Mouse (Mus musculus) frontal cortex, postnatal 14 days (tissue): ENCODE measurements at regions not wholly inside any gene's neighbourhood (a gene's known extent, or its start where the extent isn't known, plus 50 kb on each side); places are given as distances from the start of the nearest gene placed in this dataset.

Source experiments
- DNase-seq, 2 experiments: peaks; one replicate each; pipeline ENCODE4 v3.0.0; 2022; ENCODE audit warnings: low spot score in 2 of 2

DNA sequence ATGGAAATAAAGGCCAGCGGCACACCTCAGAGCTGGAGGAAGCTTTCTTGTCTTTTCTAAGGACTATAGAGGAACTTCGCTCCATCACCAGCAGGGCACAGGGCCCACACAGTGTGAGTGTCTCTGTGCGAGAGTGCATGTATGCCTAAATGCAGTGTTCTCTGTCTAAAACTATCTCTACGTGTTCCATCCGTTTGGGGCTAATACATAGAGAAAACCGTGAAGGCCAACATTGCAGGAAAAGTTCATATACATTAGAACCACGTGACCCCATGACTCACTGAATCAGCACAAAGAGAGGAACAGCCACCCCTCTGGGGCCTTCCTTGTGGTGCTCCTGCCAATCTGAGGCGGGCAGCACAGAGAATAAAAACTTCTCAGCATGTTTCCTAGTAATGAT is 431.4 kb upstream of the Mctp2 start:
- no peak for DNase-seq

- DNase-seq, result no peak
These were observed 432.0 kb upstream of the Mctp2 start for GRCm38 (mm10) chr7:72738324-72738944.

DNA sequence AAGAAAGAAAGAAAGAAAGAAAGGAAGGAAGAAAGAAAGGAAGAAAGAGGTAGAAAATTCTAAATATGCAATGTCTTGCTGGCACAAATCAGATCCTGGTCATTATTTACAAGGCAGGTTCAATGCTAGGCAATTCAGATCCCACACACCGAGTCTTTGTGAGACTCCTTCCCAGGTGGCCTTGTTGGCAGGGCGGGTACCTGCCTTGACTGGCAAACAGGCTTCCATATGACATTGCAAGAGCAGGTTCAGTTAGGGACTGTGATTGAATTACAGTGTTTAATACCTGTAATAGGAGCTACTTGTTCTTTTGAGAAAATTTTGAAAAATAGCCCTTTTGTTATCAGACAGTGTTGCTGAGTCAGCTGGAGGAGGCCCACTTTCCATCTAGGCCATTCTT is 436.0 kb upstream of the Mctp2 start:
- DNase-seq, result no peak

- no peak for DNase-seq
These were observed 445.1 kb upstream of the Mctp2 start for GRCm38 (mm10) chr7:72751501-72751917.

DNA sequence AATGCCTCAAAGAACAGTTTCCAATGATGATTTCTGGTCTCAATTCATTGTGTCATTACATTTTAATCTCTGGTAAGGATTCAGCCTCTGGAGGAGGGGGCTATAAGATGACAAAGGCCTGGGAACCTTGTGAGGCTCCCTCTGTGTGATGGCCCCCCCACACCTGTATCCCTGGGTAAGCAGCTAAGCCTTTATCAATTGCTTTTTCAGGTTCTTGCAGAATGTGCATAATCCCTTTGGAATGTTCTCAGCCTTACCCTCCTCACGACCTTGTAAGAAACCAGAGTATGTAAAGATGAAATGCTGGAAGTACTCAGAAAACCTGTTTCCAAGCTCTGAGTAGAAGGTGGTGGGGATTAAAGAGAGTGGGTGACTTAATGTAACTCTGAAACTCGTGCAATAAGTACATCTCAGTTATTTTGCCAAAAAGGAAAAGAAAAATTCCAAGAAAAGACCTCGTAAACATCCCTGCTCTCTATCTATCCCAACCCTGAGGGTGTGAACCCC is 446.7 kb upstream of the Mctp2 start:
- no peak for DNase-seq

DNA sequence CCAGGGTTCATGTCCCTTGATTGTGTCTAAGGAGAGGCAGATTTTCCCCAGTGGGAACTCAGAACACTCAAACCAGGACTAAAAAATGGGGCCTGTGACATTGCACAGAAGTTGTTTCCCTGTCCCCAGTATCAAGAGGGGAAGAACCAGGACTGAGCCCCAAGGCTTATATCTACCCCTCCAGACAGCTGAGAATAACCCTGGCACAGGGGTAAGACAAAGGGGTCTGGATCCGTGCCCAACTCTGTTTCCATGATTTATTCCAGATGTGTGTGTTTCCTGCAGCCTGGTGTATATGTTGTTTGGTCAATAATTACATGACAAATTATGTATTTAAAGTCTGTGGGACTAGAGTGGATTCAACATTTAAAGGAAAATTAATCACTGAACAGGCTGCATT is 456.3 kb upstream of the Mctp2 start:
- no peak for DNase-seq

DNA sequence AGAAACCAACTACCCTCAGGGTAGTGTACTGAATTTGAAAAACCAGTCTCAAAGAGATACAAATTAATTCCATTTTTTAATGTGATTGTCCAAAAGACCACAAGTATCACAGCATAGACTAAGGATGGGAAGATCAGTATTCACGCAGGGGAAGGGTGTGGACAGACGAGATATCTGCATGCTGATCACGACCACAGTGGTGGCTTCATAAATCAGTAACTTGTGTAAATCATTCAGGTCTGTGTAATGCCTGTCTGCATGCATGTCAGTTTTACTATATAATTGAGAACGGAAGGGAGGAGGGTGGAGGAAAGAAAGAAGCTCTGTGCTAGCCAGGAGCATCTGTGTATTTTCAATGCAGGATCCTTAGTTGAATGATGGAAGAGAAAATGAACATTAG is 462.3 kb upstream of the Mctp2 start:
- DNase-seq, result no peak

DNA sequence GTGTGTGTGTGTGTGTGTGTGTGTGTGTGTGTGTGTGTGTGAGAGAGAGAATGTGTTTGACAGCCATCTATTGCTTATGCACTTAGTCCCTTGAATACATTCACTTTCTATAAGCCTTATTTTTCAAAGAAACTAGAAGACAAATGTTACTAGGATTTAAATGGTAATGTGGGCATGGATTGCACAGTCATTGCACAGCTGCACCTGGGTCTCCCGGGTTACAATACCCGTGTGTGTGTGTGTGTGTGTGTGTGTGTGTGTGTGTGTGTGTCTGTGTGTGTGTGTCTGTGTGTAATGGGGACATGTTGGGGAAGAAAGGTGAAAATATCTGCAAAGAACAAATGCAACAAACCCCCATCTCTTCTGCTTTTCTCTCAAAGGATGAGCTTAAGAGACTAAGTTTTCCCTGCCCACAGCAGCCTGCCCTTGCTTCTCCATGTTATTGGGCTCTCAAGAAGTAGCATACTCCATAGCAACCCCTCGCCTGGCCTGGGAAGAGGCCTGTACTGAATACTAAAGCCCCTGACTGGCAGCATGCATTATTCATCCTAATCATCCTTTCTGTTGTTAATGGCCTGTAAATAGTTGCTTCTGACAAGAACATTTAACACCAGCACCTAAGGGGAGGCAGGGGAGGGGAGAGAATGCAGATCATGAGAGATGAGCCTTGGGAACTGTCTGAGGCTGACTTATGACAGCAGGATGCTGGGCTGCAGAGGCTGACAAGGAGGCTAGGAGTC is 467.8 kb upstream of the Mctp2 start:
- DNase-seq, result no peak

DNA sequence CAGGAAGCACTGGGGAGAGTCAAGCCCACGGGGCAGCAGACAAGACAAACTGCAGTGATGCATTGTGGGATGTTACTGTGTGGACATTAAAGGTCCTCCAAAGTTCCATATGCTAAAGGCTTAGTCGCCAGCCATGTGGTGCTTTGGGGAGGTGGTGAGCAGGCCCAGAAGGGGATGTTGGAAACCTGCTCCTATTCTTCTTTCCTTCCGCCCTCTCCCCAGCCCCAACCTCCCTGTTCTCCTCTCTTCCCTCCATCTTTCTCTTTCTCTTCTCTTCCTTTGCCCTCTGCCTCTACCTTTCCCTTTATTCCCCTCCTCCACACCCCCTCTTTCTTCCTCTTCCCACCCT is 468.3 kb upstream of the Mctp2 start:
- DNase-seq, result no peak

DNA sequence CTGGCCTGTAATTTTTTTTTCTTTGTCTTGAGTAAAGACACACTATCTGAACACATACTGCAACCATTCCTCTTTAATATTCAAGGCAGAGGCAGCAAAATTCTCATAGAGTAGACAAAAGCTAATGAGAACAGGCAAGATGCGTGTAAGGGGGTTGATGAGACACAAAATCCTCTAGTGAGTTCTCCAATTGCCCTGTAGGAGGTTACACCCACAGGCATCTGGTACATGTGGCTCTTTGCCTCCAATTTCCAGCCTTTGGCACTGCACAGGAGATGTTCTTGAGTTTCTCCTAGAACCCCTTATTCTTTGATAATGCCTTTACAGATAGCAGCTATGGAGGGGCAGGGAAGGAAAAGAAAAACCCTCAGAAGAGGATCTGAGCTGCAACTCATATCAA is 480.9 kb upstream of the Mctp2 start:
- no peak for DNase-seq

DNA sequence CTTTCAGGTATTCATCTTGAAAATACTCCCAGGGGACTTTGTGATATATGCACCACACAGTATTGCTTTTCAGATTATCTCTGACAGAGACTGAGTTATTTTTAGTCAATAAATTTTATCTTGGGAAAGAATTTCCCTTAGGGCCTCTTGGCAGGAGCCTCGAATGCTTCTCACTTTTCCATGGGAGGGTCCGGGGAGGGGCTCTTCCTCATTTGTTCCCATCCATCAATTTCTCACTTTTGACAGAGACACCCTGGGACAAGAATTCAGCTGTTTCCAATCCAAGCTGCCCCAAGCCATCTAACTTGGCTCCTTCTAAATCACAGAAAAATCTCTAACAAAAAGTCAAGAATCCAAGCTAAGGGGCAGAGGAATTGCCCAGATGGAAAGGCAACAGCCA is 481.9 kb upstream of the Mctp2 start:
- no peak for DNase-seq

GRCm38 (mm10) chr7:72822142-72822541 is 515.7 kb upstream of the Mctp2 start:
- DNase-seq, result no peak

- DNase-seq, result no peak
These were observed 520.2 kb upstream of the Mctp2 start for GRCm38 (mm10) chr7:72826597-72826996.

- DNase-seq, result no peak
These were observed 529.0 kb upstream of the Mctp2 start for GRCm38 (mm10) chr7:72835423-72835822.

DNA sequence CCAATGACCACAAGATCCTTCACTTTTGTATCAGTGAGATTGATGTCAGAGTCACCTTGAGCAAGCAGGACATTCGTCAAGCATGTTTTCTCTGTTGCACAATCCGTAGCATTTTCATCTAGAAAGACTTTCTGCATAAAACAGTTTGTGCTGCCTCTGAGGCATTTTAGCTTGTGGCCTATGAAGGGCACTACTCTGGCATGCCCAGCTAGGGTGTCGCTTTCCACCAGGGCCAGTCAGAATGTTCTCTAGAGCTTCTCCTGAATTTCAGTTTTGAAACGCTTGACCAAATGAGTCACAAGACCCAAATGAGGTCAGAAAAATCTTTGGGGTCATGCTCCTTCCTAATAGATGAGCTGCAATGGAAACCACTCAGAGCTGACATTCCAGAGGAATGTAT is 529.6 kb upstream of the Mctp2 start:
- DNase-seq, result no peak

GRCm38 (mm10) chr7:72836457-72836985 is 530.1 kb upstream of the Mctp2 start:
- DNase-seq, result no peak

GRCm38 (mm10) chr7:72837992-72838655 is 531.7 kb upstream of the Mctp2 start:
- no peak for DNase-seq

GRCm38 (mm10) chr7:72851346-72851745 is 524.0 kb upstream of the Rgma start:
- DNase-seq, result no peak

- no peak for DNase-seq
These were observed 520.8 kb upstream of the Rgma start for GRCm38 (mm10) chr7:72854501-72855002.

DNA sequence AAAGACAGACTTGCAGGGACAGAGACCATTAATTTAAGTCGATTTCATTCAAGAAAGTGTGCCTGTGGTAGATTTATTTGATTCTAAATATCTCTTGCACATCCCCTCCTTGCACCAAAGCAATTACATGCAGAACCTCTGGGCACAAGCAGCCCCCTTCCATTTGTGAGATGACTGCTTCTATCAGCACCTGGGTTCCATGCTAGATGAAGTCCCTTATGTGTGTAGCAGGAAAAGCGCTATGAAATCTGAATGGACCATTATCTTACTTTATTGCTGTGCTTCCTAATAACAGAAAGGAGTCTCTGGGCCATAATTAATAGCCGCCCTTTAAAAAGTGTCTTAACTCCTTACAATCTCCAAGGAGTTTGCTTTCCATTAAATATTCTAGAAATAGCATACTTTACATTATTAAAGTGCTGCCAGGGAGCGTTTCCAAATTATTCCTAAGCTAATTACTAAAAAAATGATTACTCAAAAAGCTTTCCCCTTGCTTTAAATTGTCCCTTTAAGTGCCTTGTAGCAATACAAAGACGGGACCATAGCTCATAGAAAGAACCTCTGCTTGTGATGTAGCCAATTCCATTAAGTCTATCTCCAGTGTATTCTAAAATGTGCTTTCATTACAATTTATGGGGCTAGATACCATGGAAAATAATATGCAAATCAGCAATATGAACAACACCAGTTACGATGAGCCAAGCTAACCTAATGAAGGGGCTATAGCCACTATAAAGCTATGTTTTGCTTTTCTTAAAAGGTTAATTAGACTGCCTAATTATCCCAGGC is 508.1 kb upstream of the Rgma start:
- DNase-seq, result no peak

DNA sequence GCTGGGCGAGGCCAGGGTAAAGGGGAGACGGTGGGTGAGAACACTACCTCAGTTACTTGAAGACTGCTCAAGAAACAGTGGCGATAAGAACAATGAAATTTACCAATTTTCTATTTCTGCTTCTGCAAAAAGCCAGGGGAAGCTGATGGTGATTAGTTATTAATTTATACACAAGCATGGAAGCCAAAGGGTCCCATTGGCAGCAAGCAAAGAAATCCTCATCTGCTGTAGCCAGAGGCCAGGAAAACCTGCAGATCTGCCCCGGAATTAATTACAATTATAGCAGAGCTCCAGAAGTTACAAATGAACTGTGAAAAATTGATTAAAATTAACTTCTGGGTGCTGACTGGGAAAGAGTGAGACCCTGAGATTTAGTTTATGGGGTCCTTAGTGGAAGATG is 506.2 kb upstream of the Rgma start:
- no peak for DNase-seq

DNA sequence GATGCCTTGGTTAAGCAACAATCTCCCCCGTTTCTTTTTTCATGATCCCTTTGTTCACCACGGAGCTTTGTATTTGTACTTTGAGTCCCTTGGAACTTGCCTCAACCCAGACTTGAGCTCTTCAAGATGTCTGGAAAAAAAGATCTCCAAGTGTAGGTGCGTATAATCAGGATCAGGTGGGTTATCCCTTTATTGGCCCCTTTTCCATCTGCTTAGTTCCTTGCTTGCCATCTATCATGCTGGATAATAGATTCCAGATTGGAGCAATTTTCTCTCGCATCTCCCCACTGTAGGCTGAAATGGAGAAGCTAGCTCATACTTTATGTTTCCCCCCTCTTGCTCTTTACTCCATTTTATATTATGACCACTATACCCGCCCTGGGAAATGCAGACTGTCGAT is 474.5 kb upstream of the Rgma start:
- DNase-seq, result no peak
